Mouse (Mus musculus): Measurements from ENCODE around the gene Phf21a. TPM values are rescaled to one million over a fixed set of nuclear protein-coding genes. Genes with fewer than 3 reads are reported as not detected.
A peak's percentile ranks its signal among the peaks of the same experiment; 100 is the strongest.

Gene Phf21a
- polyA plus RNA-seq, 1 experiment from 2014 or later = 7.3 TPM

- Histone ChIP-seq H3K9me3 (ENCODE audit: control insufficient read depth, low read length) (no peaks in the 10 kb centered on the region), H3K27ac (replicated peaks) (peak overlapping the region; percentile 99), H3K4me2 (replicated peaks; ENCODE audit: low read depth) (peak overlapping the region; percentile 91), H3K4me3 (ENCODE audit: low read depth, low read length) (peak overlapping the region; percentile 65), H3K36me3 (ENCODE audit: control insufficient read depth, insufficient read depth, low read length) (no peaks in the 10 kb centered on the region), H3K4me1 (replicated peaks; ENCODE audit: control insufficient read depth, insufficient read depth) (peaks cover 3% of the 10 kb centered on the region), H3K9ac (ENCODE audit: low read length) (peak overlapping the region; percentile 83), H3K27me3 (ENCODE audit: control insufficient read depth, insufficient read depth, low read length) (no peaks in the 10 kb centered on the region)
- TF ChIP-seq CTCF (IDR thresholded peaks at IDR 0.05; ENCODE audit: low read depth) (no peak), EP300 (optimal IDR thresholded peaks at IDR 0.05) (no peak)
- 0% methylated on average over 32 of the region's 41 CpGs for WGBS
- ATAC-seq (ENCODE audit: low FRiP score, low TSS enrichment) = peak; percentile 78
- peak; percentile 82 for DNase-seq (ENCODE audit: low spot score)
These were observed 90.1 kb downstream of the Phf21a start for GRCm38 (mm10) chr2:92182981-92183501.

GRCm38 (mm10) chr2:92183613-92184076 lies 90.7 kb downstream of the Phf21a start:
- 2% methylated on average over 16 of the region's 40 CpGs for WGBS
- DNase-seq (ENCODE audit: low spot score) (peak; percentile 94), ATAC-seq (ENCODE audit: low FRiP score, low TSS enrichment) (peak; percentile 89)
- peak overlapping the region; percentile 91 for H3K4me2 ChIP-seq (replicated peaks; ENCODE audit: low read depth)
- no peaks in the 10 kb centered on the region for H3K36me3 ChIP-seq (ENCODE audit: control insufficient read depth, insufficient read depth, low read length)
- H3K4me3 ChIP-seq (ENCODE audit: low read depth, low read length) = peak overlapping the region; percentile 65
- peak overlapping the region; percentile 99 for H3K27ac ChIP-seq (replicated peaks)
- H3K9ac ChIP-seq (ENCODE audit: low read length) = peak overlapping the region; percentile 83
- TF ChIP-seq EP300 (optimal IDR thresholded peaks at IDR 0.05) = no peak
- no peak for TF ChIP-seq CTCF (IDR thresholded peaks at IDR 0.05; ENCODE audit: low read depth)
- H3K9me3 ChIP-seq (ENCODE audit: control insufficient read depth, low read length) = no peaks in the 10 kb centered on the region
- H3K27me3 ChIP-seq (ENCODE audit: control insufficient read depth, insufficient read depth, low read length) = no peaks in the 10 kb centered on the region
- H3K4me1 ChIP-seq (replicated peaks; ENCODE audit: control insufficient read depth, insufficient read depth) = peaks cover 3% of the 10 kb centered on the region

- WGBS = 3% methylated on average over 8 of the region's 19 CpGs
- H3K36me3 ChIP-seq (ENCODE audit: control insufficient read depth, insufficient read depth, low read length) = no peaks in the 10 kb centered on the region
- peak; percentile 65 for DNase-seq (ENCODE audit: low spot score)
These were observed 91.4 kb downstream of the Phf21a start for GRCm38 (mm10) chr2:92184077-92184921.

GRCm38 (mm10) chr2:92185062-92185765 lies 92.3 kb downstream of the Phf21a start:
- TF ChIP-seq CTCF (IDR thresholded peaks at IDR 0.05; ENCODE audit: low read depth) (no peak), EP300 (optimal IDR thresholded peaks at IDR 0.05) (no peak)
- no peaks in the 10 kb centered on the region for H3K36me3 ChIP-seq (ENCODE audit: control insufficient read depth, insufficient read depth, low read length)
- H3K4me2 ChIP-seq (replicated peaks; ENCODE audit: low read depth) = peak overlapping the region; percentile 79
- H3K27me3 ChIP-seq (ENCODE audit: control insufficient read depth, insufficient read depth, low read length) = no peaks in the 10 kb centered on the region
- peak overlapping the region; percentile 83 for H3K9ac ChIP-seq (ENCODE audit: low read length)
- ATAC-seq (ENCODE audit: low FRiP score, low TSS enrichment) (peak; percentile 36; the same call in 1 of the 2 replicates), DNase-seq (ENCODE audit: low spot score) (peak; percentile 55)
- WGBS = under 1% methylated on average over 35 of the region's 47 CpGs
- H3K27ac ChIP-seq (replicated peaks) = peak overlapping the region; percentile 99
- peaks cover 3% of the 10 kb centered on the region for H3K4me1 ChIP-seq (replicated peaks; ENCODE audit: control insufficient read depth, insufficient read depth)
- H3K4me3 ChIP-seq (ENCODE audit: low read depth, low read length) = peak overlapping the region; percentile 65
- no peaks in the 10 kb centered on the region for H3K9me3 ChIP-seq (ENCODE audit: control insufficient read depth, low read length)

More at GRCm38 (mm10) chr2:92184077-92184921, 91.4 kb downstream of the Phf21a start:
- Histone ChIP-seq H3K27ac (replicated peaks) (peak overlapping the region; percentile 99), H3K27me3 (ENCODE audit: control insufficient read depth, insufficient read depth, low read length) (no peaks in the 10 kb centered on the region), H3K4me2 (replicated peaks; ENCODE audit: low read depth) (peak overlapping the region; percentile 79), H3K9me3 (ENCODE audit: control insufficient read depth, low read length) (no peaks in the 10 kb centered on the region), H3K4me1 (replicated peaks; ENCODE audit: control insufficient read depth, insufficient read depth) (peaks cover 3% of the 10 kb centered on the region), H3K9ac (ENCODE audit: low read length) (peak overlapping the region; percentile 83), H3K4me3 (ENCODE audit: low read depth, low read length) (peak overlapping the region; percentile 65)
- peak; percentile 49 for ATAC-seq (ENCODE audit: low FRiP score, low TSS enrichment)
- TF ChIP-seq EP300 (optimal IDR thresholded peaks at IDR 0.05) = no peak
- no peak for TF ChIP-seq CTCF (IDR thresholded peaks at IDR 0.05; ENCODE audit: low read depth)

GRCm38 (mm10) chr2:92185766-92186450 lies 93.0 kb downstream of the Phf21a start:
- H3K27me3 ChIP-seq (ENCODE audit: control insufficient read depth, insufficient read depth, low read length) = no peaks in the 10 kb centered on the region
- peak overlapping the region; percentile 99 for H3K27ac ChIP-seq (replicated peaks)
- H3K9me3 ChIP-seq (ENCODE audit: control insufficient read depth, low read length) = no peaks in the 10 kb centered on the region
- peak overlapping the region; percentile 83 for H3K9ac ChIP-seq (ENCODE audit: low read length)
- peaks cover 3% of the 10 kb centered on the region for H3K4me1 ChIP-seq (replicated peaks; ENCODE audit: control insufficient read depth, insufficient read depth)
- no peak for TF ChIP-seq EP300 (optimal IDR thresholded peaks at IDR 0.05)
- TF ChIP-seq CTCF (IDR thresholded peaks at IDR 0.05; ENCODE audit: low read depth) = no peak
- 11% methylated on average over 11 of the region's 11 CpGs for WGBS
- DNase-seq (ENCODE audit: low spot score) (no peak), ATAC-seq (ENCODE audit: low FRiP score, low TSS enrichment) (no peak)
- H3K4me2 ChIP-seq (replicated peaks; ENCODE audit: low read depth) = peak overlapping the region; percentile 79
- H3K4me3 ChIP-seq (ENCODE audit: low read depth, low read length) = peak overlapping the region; percentile 65
- H3K36me3 ChIP-seq (ENCODE audit: control insufficient read depth, insufficient read depth, low read length) = no peaks in the 10 kb centered on the region

Data from stomach, postnatal 0 days (tissue).